ENCODE assay signal across 9 mouse cellular contexts in the genomic region with DNA sequence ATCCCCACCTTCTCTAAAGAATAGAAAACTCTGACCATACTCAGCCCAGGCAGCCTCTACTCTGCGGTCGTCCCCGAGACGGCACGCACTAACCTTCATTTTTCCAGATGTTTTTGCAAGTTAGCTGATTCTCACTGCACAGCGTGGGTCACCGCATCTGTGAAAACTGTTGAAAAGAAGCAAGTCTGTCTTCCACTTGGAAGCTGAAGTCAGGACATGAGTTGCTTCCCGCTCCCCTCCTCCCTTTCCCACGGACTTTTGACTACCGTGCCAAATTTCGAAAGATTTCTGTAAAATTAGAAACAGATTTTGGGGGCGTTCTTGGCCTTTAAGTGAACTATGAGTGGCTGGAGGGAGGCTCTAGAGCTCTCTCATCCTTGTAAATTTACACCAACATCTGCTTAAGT. TPM values are rescaled to one million over a fixed set of nuclear protein-coding genes. Genes with fewer than 3 reads are reported as not detected.
A peak's percentile ranks its signal among the peaks of the same experiment; 100 is the strongest.
DNase-seq lines count a peak whose midpoint lies in the region; ATAC-seq lines count a peak whose summit lies in the region.
"Had no signal": no experiment of that assay in that cellular context is flagged by ENCODE, and none has a peak within 500 bp of the region (broad histone marks: within the 10 kb centered on the region; RNA-seq: fewer than 3 reads in every experiment).

A gene (minus strand): TSS at position 323 of the 407 bp plus-strand sequence.

- no peaks in the 10 kb centered on the region for H3K4me1 ChIP-seq in kidney, embryonic 14.5 days (ENCODE audit: control insufficient read depth, insufficient read depth, low read length)

- peak within 1 kb of the TSS; percentile 24 for H3K4me2 ChIP-seq in kidney, embryonic 14.5 days (replicated peaks; ENCODE audit: low read depth, low read length)

- no peaks in the 10 kb centered on the region for H3K27me3 ChIP-seq in kidney, embryonic 14.5 days (ENCODE audit: control insufficient read depth, insufficient read depth, low read length)

- no peak; the same call in 1 of the 2 replicates for ATAC-seq in kidney, embryonic 14.5 days (ENCODE audit: low FRiP score, low TSS enrichment)
- 0 out of 2 replicates have a peak, but pooled peaks have one; percentile 1 for ATAC-seq in megakaryocyte progenitor cell, adult 5-6 weeks (replicated peaks; ENCODE audit: poor library complexity)

- no peaks in the 10 kb centered on the region for H3K9me3 ChIP-seq in kidney, embryonic 14.5 days (ENCODE audit: control insufficient read depth, low read length)

- 0 out of 2 replicates have a peak within 1 kb of the TSS, but pooled peaks have one; percentile 7 for H3K9ac ChIP-seq in kidney, embryonic 14.5 days (ENCODE audit: low read depth, low read length)

- no peak for DNase-seq in kidney, adult 18-20 months
- DNase-seq in embryo, embryonic 10 days (ENCODE audit: low spot score): peak; percentile 46
- DNase-seq in heart, adult 8-10 months (ENCODE audit: low spot score): peak; percentile 60
- no peak for DNase-seq in cerebellum, adult 9-10 months
- DNase-seq in adrenal gland, adult 2 months: no peak
- no peak for DNase-seq in spleen, postnatal 14 days (ENCODE audit: low spot score in 2 of 2)

- 49% methylated on average over 12 of the region's 12 CpGs for WGBS in kidney, embryonic 14.5 days

- H3K27ac ChIP-seq in kidney, embryonic 14.5 days (ENCODE audit: low read depth, low read length): peak within 1 kb of the TSS; percentile 24; the same call in 1 of the 2 replicates

- H3K36me3 ChIP-seq in kidney, embryonic 14.5 days (ENCODE audit: control insufficient read depth, insufficient read depth, low read length): no peaks in the 10 kb centered on the region

- H3K4me3 ChIP-seq in kidney, embryonic 14.5 days (ENCODE audit: low read length): peak within 1 kb of the TSS; percentile 22; the same call in 1 of the 2 replicates

RNA-seq across cellular contexts. Expression of the gene that starts here (rescaled TPM):
- polyA plus RNA-seq in kidney, embryonic 14.5 days (2014; fragmentation: Nextera tagmentation; extraction: Ambion mirVana): 4.1 and 4.8 TPM in 2 replicates
- 1 to 10 TPM; 2.3 to 4.4 (median 3.0) TPM for total RNA-seq in heart, adult 8-10 months (2022)
- 0.25 and 2.0 TPM in 2 replicates for total RNA-seq in megakaryocyte progenitor cell, adult 5-6 weeks (2015)
- total RNA-seq in megakaryocyte progenitor cell, adult 5-6 weeks (2017): 0.21 and 0.30 TPM in 2 replicates
- total RNA-seq in adrenal gland, adult 2 months (2021): 1 to 10 TPM; 2.3 to 2.9 TPM
- polyA plus RNA-seq in adrenal gland, adult 2 months (2012; rRNA removed): 0.18 and 0.64 TPM in 2 replicates
- polyA plus RNA-seq: testis, adult 2 months had no signal

Comparison
In these comparisons a context has a peak if more than half of its experiments do, and no peak if none do; other contexts are left out.
1. DNase-seq: peak in embryo, embryonic 10 days (single experiment) and heart, adult 8-10 months (single experiment); none in kidney, adult 18-20 months (single experiment), cerebellum, adult 9-10 months (single experiment), adrenal gland, adult 2 months (single experiment) and spleen, postnatal 14 days (0 of 2).